Mouse (Mus musculus) midbrain, embryonic 10.5 days (tissue): Measurements from ENCODE around the gene Dcun1d5. TPM values are rescaled to one million over a fixed set of nuclear protein-coding genes. Genes with fewer than 3 reads are reported as not detected.
"Not testable (repeated sequence)": the region's sequence is repeated elsewhere in the genome, so short reads cannot be mapped to it uniquely, and the experiment has no call there.

ENCODE experiments used
- DNase-seq: peaks from one replicate; pipeline ENCODE4 v3.0.0-alpha.2; 2017; ENCODE audit warnings: low spot score
- H3K27ac ChIP-seq: fragments of 300-500 bp; sonication (generic); replicated peaks from 2 replicates; pipeline ENCODE4 v1.5.1; 2016; ENCODE audit warnings: mild to moderate bottlenecking
- H3K27me3 ChIP-seq: fragments of 300-500 bp; sonication (generic); 2 replicates; pipeline ENCODE4 v1.6.1; 2016; ENCODE audit warnings: low read depth, mild to moderate bottlenecking; ENCODE audit not compliant: poor library complexity, severe bottlenecking
- H3K36me3 ChIP-seq: fragments of 300-500 bp; sonication (generic); 2 replicates; pipeline ENCODE4 v1.6.1; 2016; ENCODE audit warnings: mild to moderate bottlenecking, moderate library complexity
- H3K4me1 ChIP-seq: fragments of 300-500 bp; sonication (generic); 2 replicates; pipeline ENCODE4 v1.6.1; 2016
- H3K4me3 ChIP-seq: fragments of 300-500 bp; sonication (generic); 2 replicates; pipeline ENCODE4 v1.5.1; 2016; ENCODE audit warnings: mild to moderate bottlenecking, moderate library complexity
- H3K9me3 ChIP-seq: fragments of 300-500 bp; sonication (generic); replicated peaks from 2 replicates; pipeline ENCODE4 v1.6.1; 2016; ENCODE audit warnings: mild to moderate bottlenecking
- WGBS: fragments of 180-500 bp; shearing (Covaris S2); methylation state at CpG from one replicate; pipeline ENCODE4 v1.1.7; 2016; 5-methylcytosine and 5-hydroxymethylcytosine counted together
- polyA plus RNA-seq: library from polyadenylated mRNA; unstranded; fragments of >200 nt; fragmentation: Nextera tagmentation; extraction: Ambion mirVana; gene quantifications from 2 replicates; pipeline ENCODE4 v1.2.1, GENCODE M21; 2016

Gene Dcun1d5
- polyA plus RNA-seq, result 103 and 114 TPM in 2 replicates

DNA sequence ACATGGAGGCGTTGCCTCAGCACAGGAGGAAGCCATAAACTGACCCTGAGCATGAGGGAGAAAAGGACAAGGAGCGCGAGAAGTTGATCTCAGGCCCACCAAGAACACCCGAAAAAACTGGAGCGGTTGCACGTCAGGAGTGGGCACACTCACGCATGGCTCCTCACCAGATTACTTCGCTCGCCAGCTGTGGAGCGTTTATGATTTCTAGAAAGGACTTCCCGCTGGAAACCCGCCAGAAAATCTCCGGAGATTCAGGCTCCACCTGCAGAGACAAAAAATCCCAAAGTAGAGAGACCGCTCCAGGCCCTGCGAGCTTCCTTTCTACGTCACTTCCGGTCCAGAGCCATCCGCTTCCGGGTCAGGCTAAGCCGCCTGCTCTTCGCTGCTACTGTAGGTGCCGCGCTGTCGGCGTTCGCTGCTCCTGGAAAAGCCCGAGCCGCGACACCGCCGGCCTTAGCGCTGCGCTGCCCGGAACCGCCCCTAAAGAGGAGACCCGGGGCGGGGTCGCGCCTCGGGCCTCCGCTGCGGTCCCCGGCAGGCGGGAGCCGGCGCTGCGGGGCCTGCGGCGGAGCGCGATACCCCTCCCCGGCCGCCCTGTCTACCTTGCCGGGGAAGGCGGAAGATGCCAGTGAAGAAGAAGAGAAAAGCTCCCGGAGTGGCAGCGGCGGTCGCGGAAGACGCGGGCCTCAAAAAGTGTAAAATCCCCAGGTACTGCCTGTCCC is at the start of gene Dcun1d5, which contains the start of gene Dync2h1:
TSS of gene Dcun1d5 (plus strand) at position 349 of the 725 bp plus-strand sequence.
TSS of gene Dync2h1 (minus strand) at position 275 of the 725 bp plus-strand sequence.
- H3K4me3 ChIP-seq, result peak within 1 kb of the TSS; percentile 78
- H3K27me3 ChIP-seq, result no peaks in the 10 kb centered on the region
- peak within 1 kb of the TSS; percentile 92 for H3K27ac ChIP-seq
- H3K36me3 ChIP-seq, result peaks cover 20% of the 10 kb centered on the region
- under 1% methylated on average over 61 of the region's 62 CpGs for WGBS
- DNase-seq, result peak; percentile 90
- H3K9me3 ChIP-seq, result no peaks in the 10 kb centered on the region
- peaks cover 25% of the 10 kb centered on the region for H3K4me1 ChIP-seq

GRCm38 (mm10) chr9:7154391-7154790 is 29.9 kb upstream of the Dcun1d5 start:
- WGBS, result 94% methylated on average over 2 of the region's 2 CpGs
- peaks cover 79% of the 10 kb centered on the region for H3K36me3 ChIP-seq
- no peak for DNase-seq
- H3K4me3 ChIP-seq, result no peak overlapping the region
- no peaks in the 10 kb centered on the region for H3K9me3 ChIP-seq
- no peak overlapping the region for H3K27ac ChIP-seq
- no peaks in the 10 kb centered on the region for H3K4me1 ChIP-seq
- H3K27me3 ChIP-seq, result no peaks in the 10 kb centered on the region

DNA sequence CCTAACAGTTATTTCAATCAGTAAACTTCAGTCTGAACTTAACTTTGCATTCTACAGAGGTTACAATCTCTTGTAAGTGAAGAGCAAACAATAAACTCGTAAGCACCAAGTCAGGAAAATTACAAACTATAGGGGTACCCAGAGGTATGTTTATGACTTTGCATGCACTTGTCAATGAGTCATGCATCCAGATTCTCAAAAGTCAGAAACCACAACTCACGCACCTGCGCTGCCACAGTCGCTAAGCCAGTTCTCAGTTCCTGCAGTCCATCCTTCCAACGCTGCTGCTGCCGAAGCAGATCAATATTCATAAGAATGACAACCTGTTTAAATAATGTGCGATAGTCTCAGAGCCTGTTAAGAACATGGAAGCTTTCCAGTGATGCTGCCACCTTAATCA is 25.7 kb upstream of the Dcun1d5 start:
- Histone ChIP-seq H3K4me3 (no peak overlapping the region), H3K27ac (no peak overlapping the region), H3K9me3 (no peaks in the 10 kb centered on the region), H3K27me3 (no peaks in the 10 kb centered on the region), H3K36me3 (peaks cover 88% of the 10 kb centered on the region), H3K4me1 (no peaks in the 10 kb centered on the region)
- DNase-seq, result no peak
- WGBS, result 94% methylated on average over 7 of the region's 7 CpGs

DNA sequence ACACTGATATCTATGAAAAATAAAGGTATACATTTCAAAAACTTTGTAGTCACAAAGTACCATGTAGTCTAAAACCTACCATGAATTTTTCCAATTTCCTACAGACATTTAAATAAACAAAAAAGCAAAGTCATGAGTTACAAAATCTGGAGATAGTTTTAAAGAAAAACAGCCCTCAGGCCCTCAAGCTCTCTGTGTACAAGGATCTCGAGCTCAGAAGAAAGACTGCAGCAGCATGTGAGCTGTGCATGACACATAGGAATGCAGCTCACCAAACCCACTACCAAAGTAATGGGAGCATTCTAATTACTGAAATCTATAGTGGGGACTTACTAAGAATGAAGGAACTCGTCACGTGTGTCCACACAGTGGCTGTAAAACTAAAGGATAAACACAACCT is 24.6 kb upstream of the Dcun1d5 start:
- DNase-seq, result no peak
- no peaks in the 10 kb centered on the region for H3K9me3 ChIP-seq
- H3K36me3 ChIP-seq, result peaks cover 93% of the 10 kb centered on the region
- 77% methylated on average over 3 of the region's 3 CpGs for WGBS
- H3K27ac ChIP-seq, result no peak overlapping the region
- H3K4me1 ChIP-seq, result no peaks in the 10 kb centered on the region
- H3K4me3 ChIP-seq, result no peak overlapping the region
- no peaks in the 10 kb centered on the region for H3K27me3 ChIP-seq

GRCm38 (mm10) chr9:7160688-7161087 is 23.6 kb upstream of the Dcun1d5 start:
- 87% methylated on average over 5 of the region's 5 CpGs for WGBS
- no peak overlapping the region for H3K4me3 ChIP-seq
- no peaks in the 10 kb centered on the region for H3K27me3 ChIP-seq
- peaks cover 91% of the 10 kb centered on the region for H3K36me3 ChIP-seq
- DNase-seq, result no peak
- H3K4me1 ChIP-seq, result no peaks in the 10 kb centered on the region
- no peak overlapping the region for H3K27ac ChIP-seq
- H3K9me3 ChIP-seq, result no peaks in the 10 kb centered on the region

- H3K36me3 ChIP-seq, result peaks cover 83% of the 10 kb centered on the region
- no peaks in the 10 kb centered on the region for H3K4me1 ChIP-seq
- H3K9me3 ChIP-seq, result no peaks in the 10 kb centered on the region
- H3K4me3 ChIP-seq, result no peak overlapping the region
- no peaks in the 10 kb centered on the region for H3K27me3 ChIP-seq
- H3K27ac ChIP-seq, result no peak overlapping the region
- DNase-seq, result no peak
- WGBS, result 88% methylated on average over 6 of the region's 6 CpGs
Measured at GRCm38 (mm10) chr9:7167339-7167998, 16.9 kb upstream of the Dcun1d5 start.

- Histone ChIP-seq H3K27me3 (no peaks in the 10 kb centered on the region), H3K4me3 (no peak overlapping the region), H3K9me3 (no peaks in the 10 kb centered on the region), H3K27ac (no peak overlapping the region), H3K4me1 (peaks cover 17% of the 10 kb centered on the region), H3K36me3 (peaks cover 46% of the 10 kb centered on the region)
- 89% methylated on average over 1 of the region's 1 CpGs for WGBS
- DNase-seq, result no peak
Measured at GRCm38 (mm10) chr9:7173756-7174155, 10.6 kb upstream of the Dcun1d5 start.

DNA sequence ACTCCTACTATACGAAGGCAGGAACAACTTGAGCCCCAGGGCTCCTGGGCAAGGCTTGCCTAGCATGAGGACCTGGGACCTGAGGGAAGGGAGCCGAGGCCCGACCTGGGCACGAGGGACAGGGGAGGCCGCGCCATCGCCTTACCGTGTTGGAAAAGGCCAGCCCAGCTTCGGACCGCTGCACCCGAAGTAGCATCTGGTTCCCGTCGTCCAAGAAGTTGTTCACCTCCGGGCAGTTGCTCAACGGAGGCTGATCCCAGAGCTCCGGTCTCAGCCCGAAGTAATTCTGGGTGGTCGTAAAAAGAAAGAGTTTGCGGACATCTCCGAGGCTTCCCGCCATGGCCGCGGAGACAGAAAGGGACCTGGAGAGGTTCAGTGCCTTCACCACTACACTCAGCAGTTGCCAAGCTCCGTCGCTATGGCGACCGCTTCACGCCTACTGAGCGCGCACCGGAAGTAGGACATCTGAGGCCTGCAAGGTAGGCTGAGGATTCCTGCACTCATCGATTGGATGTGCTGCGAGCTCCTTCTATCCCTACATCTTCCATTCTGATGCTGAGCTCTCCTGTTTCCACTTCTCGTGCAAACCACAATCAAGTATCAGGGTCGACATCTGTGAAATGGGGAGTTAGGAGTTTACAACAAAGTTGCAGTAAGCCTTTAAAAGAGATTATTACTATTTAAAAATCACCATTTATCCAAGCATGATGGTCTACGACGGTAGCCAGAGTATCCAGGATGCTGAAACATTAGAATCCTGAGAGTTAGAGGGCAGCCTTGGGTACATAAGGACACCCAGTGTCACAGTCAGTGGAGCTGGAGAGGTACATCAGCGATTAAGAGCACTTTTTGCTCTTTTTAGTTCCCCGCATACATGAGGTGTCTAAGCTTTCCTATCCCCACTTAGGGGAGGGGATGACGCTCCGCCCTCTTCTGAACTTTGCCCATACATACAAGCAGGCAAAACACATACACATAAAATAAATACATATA is 7.4 kb upstream of the Dcun1d5 start:
- Histone ChIP-seq H3K4me1 (peaks cover 17% of the 10 kb centered on the region), H3K27me3 (no peaks in the 10 kb centered on the region), H3K27ac (peak overlapping the region; percentile 84), H3K36me3 (peaks cover 32% of the 10 kb centered on the region), H3K4me3 (peak overlapping the region; percentile 75), H3K9me3 (no peaks in the 10 kb centered on the region)
- DNase-seq, result peak; percentile 92
- 9% methylated on average over 41 of the region's 41 CpGs for WGBS

- Histone ChIP-seq H3K27me3 (no peaks in the 10 kb centered on the region), H3K36me3 (peaks cover 23% of the 10 kb centered on the region), H3K9me3 (no peaks in the 10 kb centered on the region), H3K4me1 (peaks cover 25% of the 10 kb centered on the region), H3K27ac (peak overlapping the region; percentile 92), H3K4me3 (peak overlapping the region; percentile 78)
- DNase-seq, result no peak
- under 1% methylated on average over 31 of the region's 31 CpGs for WGBS
Measured at GRCm38 (mm10) chr9:7184897-7185291, 574 bp downstream of the Dcun1d5 start.

DNA sequence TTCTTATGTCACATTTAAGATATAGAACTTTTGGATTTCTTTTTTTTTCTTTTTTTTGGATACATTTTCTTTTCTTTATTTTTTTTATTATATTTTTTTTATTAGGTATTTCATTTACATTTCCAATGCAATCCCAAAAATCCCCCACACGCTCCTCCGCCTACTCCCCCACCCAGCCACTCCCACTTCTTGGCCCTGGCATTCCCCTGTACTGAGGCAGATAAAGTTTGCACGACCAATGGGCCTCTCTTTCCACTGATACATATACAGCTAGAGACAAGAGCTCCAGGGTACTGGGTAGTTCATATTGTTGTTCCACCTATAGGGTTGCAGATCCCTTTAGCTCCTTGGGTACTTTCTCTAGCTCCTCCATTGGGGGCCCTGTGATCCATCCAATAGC is 6.4 kb downstream of the Dcun1d5 start:
- not testable (repeated sequence) for H3K4me3 ChIP-seq, DNase-seq, H3K27me3 ChIP-seq, H3K9me3 ChIP-seq, H3K27ac ChIP-seq
- H3K4me1 ChIP-seq, result peaks cover 10% of the 10 kb centered on the region
- peaks cover 28% of the 10 kb centered on the region for H3K36me3 ChIP-seq
- WGBS, result 100% methylated on average over 3 of the region's 3 CpGs

DNA sequence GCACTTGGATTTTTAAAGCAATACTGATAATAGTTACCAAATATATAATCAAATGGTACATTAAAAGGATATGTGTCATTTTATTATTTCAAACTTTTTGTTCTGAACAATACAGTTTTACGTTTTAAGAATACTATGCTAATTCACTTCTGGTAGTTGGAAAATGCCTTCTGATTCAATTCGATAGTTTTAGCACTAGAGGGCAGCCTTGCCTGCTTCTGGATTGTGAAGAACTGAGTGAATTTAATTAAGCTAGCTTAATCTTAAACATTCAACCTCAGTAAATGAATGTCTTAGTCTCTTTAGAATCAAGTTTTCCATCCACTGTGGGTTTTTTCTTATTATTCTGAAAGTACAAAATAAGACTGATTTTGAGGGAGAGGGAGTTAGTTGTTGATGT is 31.9 kb downstream of the Dcun1d5 start:
- Histone ChIP-seq H3K4me3 (no peak overlapping the region), H3K9me3 (no peaks in the 10 kb centered on the region), H3K4me1 (no peaks in the 10 kb centered on the region), H3K36me3 (peaks cover 22% of the 10 kb centered on the region), H3K27me3 (no peaks in the 10 kb centered on the region), H3K27ac (no peak overlapping the region)
- 45% methylated on average over 2 of the region's 2 CpGs for WGBS
- no peak for DNase-seq

DNA sequence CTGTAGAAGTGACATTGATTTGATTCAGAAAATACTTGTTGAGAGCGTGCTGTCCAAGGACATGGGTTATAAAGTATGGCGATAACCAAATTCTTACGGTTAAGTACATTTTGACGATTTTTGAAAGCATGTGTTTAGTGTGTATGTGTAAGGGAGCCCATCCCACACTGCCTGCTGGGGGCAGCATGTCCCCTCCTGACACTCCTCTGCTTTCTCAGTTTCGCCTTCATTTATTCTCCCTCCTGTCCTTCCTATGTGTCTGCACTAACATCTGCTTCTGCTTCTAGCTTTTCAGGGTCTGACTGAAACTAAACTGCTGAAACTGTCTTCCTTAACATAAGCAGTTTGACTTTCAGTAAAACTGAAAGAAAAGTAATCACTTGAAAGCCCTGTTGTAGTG is 36.7 kb downstream of the Dcun1d5 start:
- Histone ChIP-seq H3K9me3 (no peaks in the 10 kb centered on the region), H3K27me3 (no peaks in the 10 kb centered on the region), H3K36me3 (0 out of 2 replicates have a peak, but pooled peaks cover 3% of the 10 kb centered on the region), H3K4me3 (no peak overlapping the region), H3K27ac (no peak overlapping the region), H3K4me1 (no peaks in the 10 kb centered on the region)
- DNase-seq, result no peak
- 86% methylated on average over 5 of the region's 5 CpGs for WGBS
